Mouse (Mus musculus): ENCODE measurements around the gene Vps26a.

- TF ChIP-seq CTCF (IDR thresholded peaks at IDR 0.05; ENCODE audit: low read depth), result no peak
- no peak for TF ChIP-seq EP300 (IDR thresholded peaks at IDR 0.05; ENCODE audit: low read depth)
Measured at GRCm38 (mm10) chr10:62503353-62503752, 16.7 kb upstream of the Vps26a start.

All from heart, postnatal 0 days (tissue).